Mouse (Mus musculus) stomach, postnatal 0 days (tissue): Measurements from ENCODE around the gene Birc2.

Source experiments
- CTCF ChIP-seq: IDR thresholded peaks from 2 replicates; pipeline ENCODE4 v1.5.1; 2016; ENCODE audit warnings: antibody characterized with exemption, low read depth, mild to moderate bottlenecking, moderate library complexity
- EP300 ChIP-seq: optimal IDR thresholded peaks from 2 replicates; pipeline ENCODE3; 2016; ENCODE audit warnings: antibody characterized with exemption

- TF ChIP-seq CTCF (no peak), EP300 (no peak)
These were observed 67.4 kb downstream of the Birc2 start for GRCm38 (mm10) chr9:7769491-7769890.
